Mouse (Mus musculus): ENCODE results near the gene Mgat1. TPM values are rescaled to one million over a fixed set of nuclear protein-coding genes. Genes with fewer than 3 reads are reported as not detected.

Gene Mgat1
- polyA plus RNA-seq, 1 experiment from 2014 or later = 91.9 TPM

DNA sequence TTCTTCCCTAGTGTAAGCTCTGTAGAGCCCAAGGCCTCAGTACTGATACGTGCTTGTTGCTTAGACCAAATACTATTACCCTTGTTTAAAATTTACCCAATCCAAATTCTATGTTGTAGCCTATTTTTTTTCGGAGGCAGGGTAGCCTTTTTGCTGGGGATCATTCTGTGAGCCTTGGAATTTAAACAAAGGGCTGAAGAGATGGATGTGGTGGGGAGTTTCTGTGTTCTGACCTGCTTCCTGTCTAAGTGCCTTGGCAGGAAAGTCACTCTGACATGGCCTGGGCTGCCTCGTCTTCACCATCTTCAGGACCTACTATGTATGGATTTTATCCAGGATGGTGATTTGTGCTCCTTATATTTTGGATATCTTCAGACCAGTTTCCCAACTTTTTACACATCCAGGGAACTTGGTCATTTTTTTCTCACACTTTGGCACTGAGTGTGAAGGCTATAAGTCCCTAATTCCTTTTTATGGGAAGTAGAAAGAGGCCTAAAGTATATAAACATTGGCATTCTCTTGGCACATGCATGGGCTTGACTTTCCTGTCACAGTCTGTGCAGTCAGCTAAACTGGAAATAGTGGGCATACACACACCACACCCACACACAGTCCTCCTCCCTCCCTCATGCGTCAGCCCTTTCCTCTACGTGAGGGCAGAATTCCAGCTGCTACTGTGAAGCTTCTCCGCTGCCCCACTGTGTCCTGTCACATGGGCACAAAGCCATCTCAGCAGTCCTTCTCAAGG lies 4.4 kb downstream of the Mgat1 start:
- H3K4me1 ChIP-seq (ENCODE audit: insufficient read depth, low read length) = peaks cover 59% of the 10 kb centered on the region
- peak overlapping the region; percentile 97 for H3K27ac ChIP-seq (ENCODE audit: low read length)
- 69% methylated on average over 6 of the region's 6 CpGs for WGBS

DNA sequence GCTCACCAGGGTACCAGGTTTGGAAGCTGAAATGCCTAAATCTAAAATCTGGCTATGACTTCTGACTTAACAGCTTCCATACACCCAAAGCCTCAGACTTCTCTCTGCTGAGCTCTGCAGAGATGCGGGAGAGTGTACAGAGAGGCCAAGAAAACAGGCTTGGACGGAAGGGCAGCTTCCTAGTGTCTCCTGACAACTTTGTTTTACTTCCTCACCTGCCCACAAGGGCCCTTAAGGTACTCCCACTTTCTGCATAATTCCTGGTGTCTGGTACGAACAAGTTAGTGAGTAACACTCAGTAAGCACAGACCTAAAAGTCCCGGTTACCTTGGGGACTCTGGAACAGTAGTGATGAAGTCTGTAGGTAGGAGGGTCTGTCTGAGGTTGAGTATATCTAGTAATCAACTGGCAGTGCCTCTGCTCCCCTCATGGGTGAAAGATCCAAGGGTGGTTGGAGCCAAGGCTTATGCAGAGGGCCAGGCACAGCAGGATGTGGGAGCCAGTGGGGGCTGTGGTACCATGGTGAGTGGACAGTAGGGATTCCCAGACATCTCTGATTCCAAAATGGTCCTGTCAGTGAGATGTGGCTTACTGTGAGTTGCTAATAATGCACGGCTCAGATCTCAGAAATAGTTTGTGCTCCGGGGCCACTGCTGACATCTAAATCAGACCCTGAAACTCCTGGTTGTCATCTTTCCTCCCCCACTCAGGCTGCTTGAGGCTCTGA lies 5.1 kb downstream of the Mgat1 start:
- H3K9me3 ChIP-seq (ENCODE audit: low read length) = no peaks in the 10 kb centered on the region
- peaks cover 59% of the 10 kb centered on the region for H3K4me1 ChIP-seq (ENCODE audit: insufficient read depth, low read length)
- no peaks in the 10 kb centered on the region for H3K27me3 ChIP-seq (ENCODE audit: insufficient read depth, low read length)
- ATAC-seq (ENCODE audit: low FRiP score, low TSS enrichment) = no peak
- H3K4me3 ChIP-seq (ENCODE audit: low read length) = no peak overlapping the region
- H3K4me2 ChIP-seq (replicated peaks; ENCODE audit: low read depth, low read length) = peak overlapping the region; percentile 80
- WGBS = 75% methylated on average over 6 of the region's 6 CpGs
- peaks cover 12% of the 10 kb centered on the region; the same call in 1 of the 2 replicates for H3K36me3 ChIP-seq (ENCODE audit: insufficient read depth, low read length)
- H3K27ac ChIP-seq (ENCODE audit: low read length) = peak overlapping the region; percentile 97
- H3K9ac ChIP-seq (replicated peaks; ENCODE audit: low read length) = peak overlapping the region; percentile 31; the same call in 1 of the 2 replicates

More for the DNA sequence above, 4.4 kb downstream of the Mgat1 start:
- ATAC-seq (ENCODE audit: low FRiP score, low TSS enrichment) = no peak
- H3K4me3 ChIP-seq (ENCODE audit: low read length) = no peak overlapping the region
- H3K27me3 ChIP-seq (ENCODE audit: insufficient read depth, low read length) = no peaks in the 10 kb centered on the region
- H3K36me3 ChIP-seq (ENCODE audit: insufficient read depth, low read length) = peaks cover 7% of the 10 kb centered on the region; the same call in 1 of the 2 replicates
- no peaks in the 10 kb centered on the region for H3K9me3 ChIP-seq (ENCODE audit: low read length)
- peak overlapping the region; percentile 34; the same call in 1 of the 2 replicates for H3K9ac ChIP-seq (replicated peaks; ENCODE audit: low read length)
- 0 out of 2 replicates have a peak overlapping the region, but pooled peaks have one; percentile 80 for H3K4me2 ChIP-seq (replicated peaks; ENCODE audit: low read depth, low read length)

DNA sequence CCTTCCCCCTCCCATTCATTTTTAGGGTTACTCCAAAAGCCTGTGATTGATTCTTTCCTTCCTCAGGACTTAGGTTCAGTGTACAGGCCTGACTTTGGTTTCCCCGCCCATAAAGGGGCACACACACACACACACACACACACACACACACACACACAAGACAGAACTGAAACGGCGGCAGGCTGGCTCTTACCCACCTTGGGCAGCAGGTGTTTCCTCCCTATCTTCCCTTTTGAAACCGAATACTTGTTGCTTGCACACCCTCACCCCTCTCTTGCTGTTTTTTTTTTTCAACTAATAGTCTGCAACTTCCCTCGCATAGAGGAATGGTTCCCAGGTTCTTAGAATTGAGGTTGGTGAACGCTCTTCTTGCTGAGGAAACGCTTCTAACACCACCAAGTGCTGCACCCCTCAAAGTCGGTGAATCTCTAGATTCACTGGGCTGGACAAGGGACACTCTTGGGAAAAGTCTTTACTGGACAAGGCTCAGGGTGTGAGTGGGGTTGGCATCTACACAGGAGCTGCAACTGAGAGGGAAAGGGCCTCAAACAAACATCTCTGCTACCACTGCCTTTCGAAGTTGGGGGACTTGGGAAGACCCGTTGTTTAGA lies 5.9 kb downstream of the Mgat1 start:
- peaks cover 55% of the 10 kb centered on the region for H3K4me1 ChIP-seq (ENCODE audit: insufficient read depth, low read length)
- H3K27me3 ChIP-seq (ENCODE audit: insufficient read depth, low read length) = no peaks in the 10 kb centered on the region
- WGBS = 20% methylated on average over 10 of the region's 10 CpGs
- H3K9me3 ChIP-seq (ENCODE audit: low read length) = no peaks in the 10 kb centered on the region
- peaks cover 12% of the 10 kb centered on the region; the same call in 1 of the 2 replicates for H3K36me3 ChIP-seq (ENCODE audit: insufficient read depth, low read length)
- H3K4me2 ChIP-seq (replicated peaks; ENCODE audit: low read depth, low read length) = peak overlapping the region; percentile 80
- H3K9ac ChIP-seq (replicated peaks; ENCODE audit: low read length) = peak overlapping the region; percentile 96
- no peak for ATAC-seq (ENCODE audit: low FRiP score, low TSS enrichment)
- H3K27ac ChIP-seq (ENCODE audit: low read length) = peak overlapping the region; percentile 97
- H3K4me3 ChIP-seq (ENCODE audit: low read length) = peak overlapping the region; percentile 78

DNA sequence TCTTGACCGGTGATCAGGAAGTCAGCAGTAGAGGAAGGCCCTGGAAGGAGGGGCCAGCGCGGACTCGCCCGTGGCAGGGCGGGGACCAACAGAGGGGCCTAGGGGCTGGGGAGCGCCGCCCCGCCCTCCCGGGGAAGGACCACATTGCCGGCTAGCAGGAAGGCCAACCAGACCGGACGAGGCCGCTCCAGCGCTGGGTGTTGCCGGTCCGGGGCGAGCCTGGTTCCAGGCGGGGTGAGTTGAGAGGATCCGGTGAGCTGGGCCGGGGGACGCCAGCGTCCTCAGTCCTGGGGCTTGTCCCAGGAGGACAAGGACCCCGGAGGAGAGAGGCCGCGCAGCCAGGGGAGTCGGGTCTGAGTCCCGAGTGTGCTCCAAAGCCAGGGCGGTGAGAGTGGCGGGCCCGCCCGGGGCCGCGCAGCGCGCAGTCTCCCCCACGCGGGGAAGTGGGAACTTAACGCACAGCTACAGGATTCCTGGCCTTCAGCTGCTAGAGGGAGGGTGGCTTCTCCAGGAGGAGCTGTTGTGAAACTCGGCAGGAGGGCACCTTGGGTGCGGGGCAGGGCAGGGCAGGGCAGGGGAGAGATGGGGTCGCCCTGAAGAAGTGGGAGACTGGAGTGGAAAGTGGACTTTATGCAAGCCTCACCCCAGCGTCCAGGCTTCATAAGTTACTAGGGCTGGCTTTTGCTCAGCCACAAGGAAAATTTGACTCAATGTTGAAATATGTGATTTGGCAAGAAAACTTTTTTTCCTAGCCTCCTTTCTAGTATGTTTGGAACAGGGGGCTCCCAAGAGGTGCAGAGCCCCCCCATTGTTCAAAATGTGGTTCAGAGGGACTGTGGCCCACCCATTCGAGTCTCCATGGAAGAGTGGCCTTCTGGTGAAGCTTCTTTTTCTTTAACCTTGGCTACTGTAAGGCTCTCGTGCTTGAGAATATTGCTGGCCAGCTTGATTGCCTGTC lies 6.7 kb downstream of the Mgat1 start:
- 1% methylated on average over 45 of the region's 45 CpGs for WGBS
- Histone ChIP-seq H3K4me2 (replicated peaks; ENCODE audit: low read depth, low read length) (peak overlapping the region; percentile 80), H3K4me1 (ENCODE audit: insufficient read depth, low read length) (peaks cover 47% of the 10 kb centered on the region), H3K4me3 (ENCODE audit: low read length) (peak overlapping the region; percentile 78), H3K9ac (replicated peaks; ENCODE audit: low read length) (peak overlapping the region; percentile 96), H3K9me3 (ENCODE audit: low read length) (no peaks in the 10 kb centered on the region), H3K27me3 (ENCODE audit: insufficient read depth, low read length) (no peaks in the 10 kb centered on the region), H3K27ac (ENCODE audit: low read length) (peak overlapping the region; percentile 97), H3K36me3 (ENCODE audit: insufficient read depth, low read length) (peaks cover 14% of the 10 kb centered on the region; the same call in 1 of the 2 replicates)
- ATAC-seq (ENCODE audit: low FRiP score, low TSS enrichment) = peak; percentile 98

DNA sequence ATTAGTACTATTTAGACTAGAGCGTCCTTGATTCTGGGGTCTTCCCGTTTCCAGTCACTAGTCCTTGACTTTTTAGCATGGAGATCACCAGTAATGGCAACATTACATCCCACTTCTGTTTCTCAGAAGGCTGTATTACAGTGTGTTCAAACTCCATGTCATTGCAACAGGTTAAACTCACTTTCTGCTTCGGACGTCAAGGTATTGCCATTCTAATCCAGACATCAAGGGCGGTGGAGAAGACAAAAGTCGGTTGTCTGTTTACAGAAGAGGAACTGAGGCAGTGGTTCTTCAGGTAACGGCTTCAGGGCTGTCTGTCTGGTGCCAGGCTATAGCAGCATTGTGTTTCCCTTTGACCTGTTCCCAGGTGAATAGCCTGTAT lies 7.4 kb downstream of the Mgat1 start:
- H3K4me1 ChIP-seq (ENCODE audit: insufficient read depth, low read length) = peaks cover 47% of the 10 kb centered on the region
- ATAC-seq (ENCODE audit: low FRiP score, low TSS enrichment) = no peak
- no peak overlapping the region for H3K27ac ChIP-seq (ENCODE audit: low read length)
- H3K36me3 ChIP-seq (ENCODE audit: insufficient read depth, low read length) = peaks cover 17% of the 10 kb centered on the region
- H3K9ac ChIP-seq (replicated peaks; ENCODE audit: low read length) = peak overlapping the region; percentile 96
- no peaks in the 10 kb centered on the region for H3K9me3 ChIP-seq (ENCODE audit: low read length)
- H3K4me3 ChIP-seq (ENCODE audit: low read length) = peak overlapping the region; percentile 78
- WGBS = 54% methylated on average over 7 of the region's 7 CpGs
- H3K4me2 ChIP-seq (replicated peaks; ENCODE audit: low read depth, low read length) = peak overlapping the region; percentile 80
- no peaks in the 10 kb centered on the region for H3K27me3 ChIP-seq (ENCODE audit: insufficient read depth, low read length)

DNA sequence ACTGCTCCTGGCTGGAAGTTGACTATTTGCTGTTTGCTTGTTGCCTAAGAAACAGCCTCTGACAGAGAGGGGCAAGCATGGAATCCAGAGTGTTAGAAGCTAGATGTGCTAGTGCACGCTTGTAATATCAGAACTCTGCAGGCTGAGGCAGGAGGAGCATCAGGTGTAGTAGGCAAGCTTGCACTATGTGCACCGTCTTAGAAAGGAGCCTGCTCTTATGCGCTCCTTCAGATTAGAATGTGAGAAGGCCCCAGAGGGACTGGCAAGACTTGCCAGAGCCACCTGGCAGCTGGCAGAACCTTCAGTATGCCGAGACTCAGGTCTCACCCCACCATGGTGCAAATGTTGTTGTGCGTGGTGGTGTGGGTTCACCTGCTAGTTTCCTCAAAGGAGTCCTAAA lies 8.1 kb downstream of the Mgat1 start:
- Histone ChIP-seq H3K9ac (replicated peaks; ENCODE audit: low read length) (0 out of 2 replicates have a peak overlapping the region, but pooled peaks have one; percentile 10), H3K27ac (ENCODE audit: low read length) (no peak overlapping the region), H3K36me3 (ENCODE audit: insufficient read depth, low read length) (peaks cover 23% of the 10 kb centered on the region), H3K4me1 (ENCODE audit: insufficient read depth, low read length) (peaks cover 43% of the 10 kb centered on the region), H3K9me3 (ENCODE audit: low read length) (no peaks in the 10 kb centered on the region), H3K4me3 (ENCODE audit: low read length) (peak overlapping the region; percentile 78), H3K4me2 (replicated peaks; ENCODE audit: low read depth, low read length) (peak overlapping the region; percentile 80), H3K27me3 (ENCODE audit: insufficient read depth, low read length) (no peaks in the 10 kb centered on the region)
- no peak for ATAC-seq (ENCODE audit: low FRiP score, low TSS enrichment)
- 85% methylated on average over 5 of the region's 5 CpGs for WGBS

DNA sequence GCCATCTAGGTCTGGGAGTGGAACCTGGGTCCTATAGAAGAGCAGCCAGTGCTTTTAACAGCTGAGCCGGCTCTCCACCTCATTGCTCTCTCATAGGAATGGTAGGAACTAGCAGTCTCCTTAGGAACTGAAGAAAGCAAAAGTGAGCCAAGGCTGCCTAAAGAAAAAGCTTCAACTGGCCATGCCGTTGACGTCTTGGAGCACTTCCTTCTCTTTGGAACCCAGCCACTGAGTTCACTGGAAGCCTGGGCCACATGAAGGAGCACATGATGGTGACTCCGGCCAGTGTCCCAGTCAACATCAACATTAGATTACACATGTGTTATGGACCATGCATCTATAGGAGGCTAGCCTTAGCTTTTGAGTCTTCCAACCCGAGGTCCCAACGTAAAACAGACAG lies 9.0 kb downstream of the Mgat1 start:
- WGBS = 88% methylated on average over 6 of the region's 6 CpGs
- Histone ChIP-seq H3K4me3 (ENCODE audit: low read length) (no peak overlapping the region), H3K27me3 (ENCODE audit: insufficient read depth, low read length) (no peaks in the 10 kb centered on the region), H3K9ac (replicated peaks; ENCODE audit: low read length) (no peak overlapping the region), H3K27ac (ENCODE audit: low read length) (no peak overlapping the region), H3K4me2 (replicated peaks; ENCODE audit: low read depth, low read length) (no peak overlapping the region), H3K36me3 (ENCODE audit: insufficient read depth, low read length) (peaks cover 25% of the 10 kb centered on the region), H3K4me1 (ENCODE audit: insufficient read depth, low read length) (peaks cover 36% of the 10 kb centered on the region), H3K9me3 (ENCODE audit: low read length) (no peaks in the 10 kb centered on the region)
- ATAC-seq (ENCODE audit: low FRiP score, low TSS enrichment) = no peak

DNA sequence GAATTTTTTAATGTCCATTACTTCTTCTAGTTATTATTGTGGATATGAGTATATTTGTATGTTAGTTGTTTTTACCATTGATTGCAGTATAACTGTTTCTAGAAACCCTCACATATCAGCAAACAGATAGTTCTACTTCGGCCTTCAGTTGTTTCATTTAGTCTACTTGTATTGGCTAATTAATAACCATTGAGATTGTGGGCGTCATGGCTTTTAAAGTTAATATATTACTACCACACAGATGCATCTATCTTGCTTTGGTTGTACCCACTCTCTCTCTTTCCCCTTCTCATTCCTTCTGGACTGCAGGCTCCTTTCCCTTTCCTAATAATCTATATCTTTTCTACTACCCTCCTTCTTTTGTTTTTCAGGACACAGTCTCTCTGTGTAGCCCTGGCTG lies 15.3 kb downstream of the Mgat1 start:
- no peaks in the 10 kb centered on the region for H3K9me3 ChIP-seq (ENCODE audit: low read length)
- H3K9ac ChIP-seq (replicated peaks; ENCODE audit: low read length) = no peak overlapping the region
- H3K4me3 ChIP-seq (ENCODE audit: low read length) = no peak overlapping the region
- WGBS = 55% methylated on average over 2 of the region's 2 CpGs
- H3K4me1 ChIP-seq (ENCODE audit: insufficient read depth, low read length) = peaks cover 7% of the 10 kb centered on the region; the same call in 1 of the 2 replicates
- peaks cover 40% of the 10 kb centered on the region for H3K36me3 ChIP-seq (ENCODE audit: insufficient read depth, low read length)
- no peak overlapping the region for H3K4me2 ChIP-seq (replicated peaks; ENCODE audit: low read depth, low read length)
- ATAC-seq (ENCODE audit: low FRiP score, low TSS enrichment) = no peak
- H3K27me3 ChIP-seq (ENCODE audit: insufficient read depth, low read length) = no peaks in the 10 kb centered on the region
- no peak overlapping the region for H3K27ac ChIP-seq (ENCODE audit: low read length)

DNA sequence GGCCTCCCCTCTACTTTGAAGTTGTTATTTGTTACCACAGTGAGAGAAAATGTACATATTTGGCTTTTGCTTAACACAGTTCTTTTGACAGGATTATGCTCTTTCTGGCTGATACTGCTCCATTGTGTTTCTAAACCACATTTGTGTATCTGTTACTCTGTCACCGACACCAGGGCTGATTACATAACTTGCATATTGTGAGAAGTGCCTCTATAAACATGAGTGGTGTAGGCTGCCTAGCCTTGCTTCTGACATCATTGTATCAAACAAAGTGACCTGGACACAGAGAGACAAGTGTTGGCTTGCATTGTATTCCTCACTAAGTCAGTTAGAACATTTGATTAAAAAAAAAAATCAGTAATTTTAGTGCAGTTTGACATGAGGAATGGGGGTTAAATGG lies 15.8 kb downstream of the Mgat1 start:
- H3K4me2 ChIP-seq (replicated peaks; ENCODE audit: low read depth, low read length) = no peak overlapping the region
- no peaks in the 10 kb centered on the region for H3K9me3 ChIP-seq (ENCODE audit: low read length)
- no peak overlapping the region for H3K9ac ChIP-seq (replicated peaks; ENCODE audit: low read length)
- peaks cover 7% of the 10 kb centered on the region; the same call in 1 of the 2 replicates for H3K4me1 ChIP-seq (ENCODE audit: insufficient read depth, low read length)
- no peak overlapping the region for H3K27ac ChIP-seq (ENCODE audit: low read length)
- H3K4me3 ChIP-seq (ENCODE audit: low read length) = no peak overlapping the region
- WGBS = 83% methylated on average over 1 of the region's 1 CpGs
- no peaks in the 10 kb centered on the region for H3K27me3 ChIP-seq (ENCODE audit: insufficient read depth, low read length)
- H3K36me3 ChIP-seq (ENCODE audit: insufficient read depth, low read length) = peaks cover 44% of the 10 kb centered on the region
- no peak for ATAC-seq (ENCODE audit: low FRiP score, low TSS enrichment)
